Mouse (Mus musculus): ENCODE results near the gene Faap24. TPM values are rescaled to one million over a fixed set of nuclear protein-coding genes. Genes with fewer than 3 reads are reported as not detected.

The Faap24 gene
- polyA plus RNA-seq, 1 experiment from 2014 or later = 21.3 TPM

- peak; percentile 69 for DNase-seq (ENCODE audit: low spot score)
- peak overlapping the region; percentile 87 for H3K4me2 ChIP-seq (ENCODE audit: low read length)
- no peak overlapping the region; the same call in 1 of the 2 replicates for H3K27ac ChIP-seq (ENCODE audit: low read depth)
- peaks cover 34% of the 10 kb centered on the region for H3K36me3 ChIP-seq (ENCODE audit: control insufficient read depth, insufficient read depth, low read length)
- H3K9ac ChIP-seq (ENCODE audit: low read length) = peak overlapping the region; percentile 31
- no peaks in the 10 kb centered on the region for H3K9me3 ChIP-seq (ENCODE audit: control insufficient read depth, low read length)
- H3K4me3 ChIP-seq (ENCODE audit: low read depth, low read length) = peak overlapping the region; percentile 65
- 0 out of 2 replicates have a peak, but pooled peaks have one; percentile 2 for ATAC-seq (replicated peaks; ENCODE audit: low FRiP score, low TSS enrichment, low read depth)
- H3K4me1 ChIP-seq (replicated peaks; ENCODE audit: control insufficient read depth, insufficient read depth, low read length) = peaks cover 18% of the 10 kb centered on the region
- WGBS = 11% methylated on average over 17 of the region's 17 CpGs
- no peaks in the 10 kb centered on the region for H3K27me3 ChIP-seq (replicated peaks; ENCODE audit: control insufficient read depth, insufficient read depth, low read length)
Measured at GRCm38 (mm10) chr7:35395734-35396456, 741 bp downstream of the Faap24 start.

DNA sequence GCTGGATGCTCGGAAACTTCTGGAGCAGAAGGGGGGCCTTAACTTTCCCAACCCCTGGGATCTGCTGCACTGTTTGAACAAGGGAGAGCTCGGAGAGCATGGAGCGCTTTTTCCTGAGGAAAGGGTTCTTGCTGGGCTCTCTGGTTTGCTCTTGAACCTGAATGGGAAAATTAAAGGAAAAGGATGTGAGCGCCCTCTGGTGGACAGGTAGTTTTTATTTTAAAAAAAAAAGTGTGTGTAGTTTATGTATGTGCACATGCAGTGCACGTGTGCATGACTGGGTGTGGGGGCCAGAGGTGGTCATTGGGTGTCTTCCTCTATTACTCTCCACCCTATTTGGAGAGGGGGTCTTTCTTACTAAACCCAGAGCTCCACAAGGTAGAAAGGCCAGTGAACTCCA is 3.7 kb downstream of the Faap24 start:
- H3K27me3 ChIP-seq (replicated peaks; ENCODE audit: control insufficient read depth, insufficient read depth, low read length) = no peaks in the 10 kb centered on the region
- 58% methylated on average over 5 of the region's 5 CpGs for WGBS
- H3K27ac ChIP-seq (ENCODE audit: low read depth) = no peak overlapping the region
- peaks cover 13% of the 10 kb centered on the region; the same call in 1 of the 2 replicates for H3K36me3 ChIP-seq (ENCODE audit: control insufficient read depth, insufficient read depth, low read length)
- no peaks in the 10 kb centered on the region for H3K9me3 ChIP-seq (ENCODE audit: control insufficient read depth, low read length)
- H3K4me3 ChIP-seq (ENCODE audit: low read depth, low read length) = no peak overlapping the region
- no peak overlapping the region for H3K9ac ChIP-seq (ENCODE audit: low read length)
- H3K4me1 ChIP-seq (replicated peaks; ENCODE audit: control insufficient read depth, insufficient read depth, low read length) = peaks cover 15% of the 10 kb centered on the region
- ATAC-seq (replicated peaks; ENCODE audit: low FRiP score, low TSS enrichment, low read depth) (no peak), DNase-seq (ENCODE audit: low spot score) (peak; percentile 73)
- no peak overlapping the region for H3K4me2 ChIP-seq (ENCODE audit: low read length)

DNA sequence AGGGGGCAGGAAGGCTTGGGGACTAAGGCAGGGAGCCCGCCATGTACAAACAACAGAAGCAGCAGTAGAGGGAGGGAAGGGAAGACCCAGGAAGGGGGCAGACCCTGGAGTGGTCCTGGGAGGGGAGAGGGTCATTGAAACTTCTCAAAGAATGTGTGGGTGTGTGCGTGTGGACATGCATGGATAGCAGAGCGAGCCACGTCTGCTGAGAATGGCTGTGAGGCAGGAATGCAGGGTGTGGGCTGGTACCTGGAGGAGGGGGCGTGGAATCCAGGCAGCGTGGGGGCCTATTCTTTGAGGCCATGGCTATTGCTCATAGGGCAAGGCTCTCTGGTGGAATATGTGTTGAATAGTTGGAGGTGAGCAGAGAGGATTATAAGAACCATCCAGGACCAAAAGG is 7.9 kb downstream of the Faap24 start:
- WGBS = 46% methylated on average over 6 of the region's 6 CpGs
- Histone ChIP-seq H3K27ac (ENCODE audit: low read depth) (no peak overlapping the region), H3K4me2 (ENCODE audit: low read length) (no peak overlapping the region), H3K36me3 (ENCODE audit: control insufficient read depth, insufficient read depth, low read length) (peaks cover 6% of the 10 kb centered on the region; the same call in 1 of the 2 replicates), H3K4me1 (replicated peaks; ENCODE audit: control insufficient read depth, insufficient read depth, low read length) (0 out of 2 replicates have a peak, but pooled peaks cover 3% of the 10 kb centered on the region), H3K9ac (ENCODE audit: low read length) (no peak overlapping the region), H3K4me3 (ENCODE audit: low read depth, low read length) (no peak overlapping the region), H3K27me3 (replicated peaks; ENCODE audit: control insufficient read depth, insufficient read depth, low read length) (no peaks in the 10 kb centered on the region), H3K9me3 (ENCODE audit: control insufficient read depth, low read length) (no peaks in the 10 kb centered on the region)
- ATAC-seq (replicated peaks; ENCODE audit: low FRiP score, low TSS enrichment, low read depth) (0 out of 2 replicates have a peak, but pooled peaks have one; percentile 18), DNase-seq (ENCODE audit: low spot score) (no peak)

GRCm38 (mm10) chr7:35386525-35386952 is 10.1 kb downstream of the Faap24 start:
- Histone ChIP-seq H3K4me1 (replicated peaks; ENCODE audit: control insufficient read depth, insufficient read depth, low read length) (no peaks in the 10 kb centered on the region), H3K27me3 (replicated peaks; ENCODE audit: control insufficient read depth, insufficient read depth, low read length) (no peaks in the 10 kb centered on the region), H3K4me2 (ENCODE audit: low read length) (no peak overlapping the region), H3K36me3 (ENCODE audit: control insufficient read depth, insufficient read depth, low read length) (no peaks in the 10 kb centered on the region; the same call in 1 of the 2 replicates), H3K9ac (ENCODE audit: low read length) (no peak overlapping the region), H3K27ac (ENCODE audit: low read depth) (no peak overlapping the region), H3K4me3 (ENCODE audit: low read depth, low read length) (no peak overlapping the region), H3K9me3 (ENCODE audit: control insufficient read depth, low read length) (no peaks in the 10 kb centered on the region)
- 65% methylated on average over 6 of the region's 6 CpGs for WGBS
- DNase-seq (ENCODE audit: low spot score) (no peak), ATAC-seq (replicated peaks; ENCODE audit: low FRiP score, low TSS enrichment, low read depth) (no peak)

- DNase-seq (ENCODE audit: low spot score) (no peak), ATAC-seq (replicated peaks; ENCODE audit: low FRiP score, low TSS enrichment, low read depth) (peak; percentile 83)
- no peak overlapping the region for H3K4me2 ChIP-seq (ENCODE audit: low read length)
- H3K27ac ChIP-seq (ENCODE audit: low read depth) = no peak overlapping the region
- H3K27me3 ChIP-seq (replicated peaks; ENCODE audit: control insufficient read depth, insufficient read depth, low read length) = no peaks in the 10 kb centered on the region
- 32% methylated on average over 2 of the region's 2 CpGs for WGBS
- H3K4me3 ChIP-seq (ENCODE audit: low read depth, low read length) = no peak overlapping the region
- H3K36me3 ChIP-seq (ENCODE audit: control insufficient read depth, insufficient read depth, low read length) = no peaks in the 10 kb centered on the region; the same call in none of the 2 replicates
- H3K9me3 ChIP-seq (ENCODE audit: control insufficient read depth, low read length) = no peaks in the 10 kb centered on the region
- H3K4me1 ChIP-seq (replicated peaks; ENCODE audit: control insufficient read depth, insufficient read depth, low read length) = no peaks in the 10 kb centered on the region; the same call in 1 of the 2 replicates
- no peak overlapping the region for H3K9ac ChIP-seq (ENCODE audit: low read length)
Measured at GRCm38 (mm10) chr7:35382706-35383353, 13.8 kb downstream of the Faap24 start.

- Histone ChIP-seq H3K4me1 (replicated peaks; ENCODE audit: control insufficient read depth, insufficient read depth, low read length) (no peaks in the 10 kb centered on the region; the same call in 1 of the 2 replicates), H3K4me3 (ENCODE audit: low read depth, low read length) (no peak overlapping the region), H3K4me2 (ENCODE audit: low read length) (no peak overlapping the region), H3K9me3 (ENCODE audit: control insufficient read depth, low read length) (no peaks in the 10 kb centered on the region), H3K27me3 (replicated peaks; ENCODE audit: control insufficient read depth, insufficient read depth, low read length) (no peaks in the 10 kb centered on the region), H3K36me3 (ENCODE audit: control insufficient read depth, insufficient read depth, low read length) (no peaks in the 10 kb centered on the region; the same call in none of the 2 replicates), H3K9ac (ENCODE audit: low read length) (no peak overlapping the region), H3K27ac (ENCODE audit: low read depth) (no peak overlapping the region)
- DNase-seq (ENCODE audit: low spot score) = no peak
- WGBS = 61% methylated on average over 14 of the region's 16 CpGs
- ATAC-seq (replicated peaks; ENCODE audit: low FRiP score, low TSS enrichment, low read depth) = no peak
Measured at GRCm38 (mm10) chr7:35381861-35382260, 14.8 kb downstream of the Faap24 start.

DNA sequence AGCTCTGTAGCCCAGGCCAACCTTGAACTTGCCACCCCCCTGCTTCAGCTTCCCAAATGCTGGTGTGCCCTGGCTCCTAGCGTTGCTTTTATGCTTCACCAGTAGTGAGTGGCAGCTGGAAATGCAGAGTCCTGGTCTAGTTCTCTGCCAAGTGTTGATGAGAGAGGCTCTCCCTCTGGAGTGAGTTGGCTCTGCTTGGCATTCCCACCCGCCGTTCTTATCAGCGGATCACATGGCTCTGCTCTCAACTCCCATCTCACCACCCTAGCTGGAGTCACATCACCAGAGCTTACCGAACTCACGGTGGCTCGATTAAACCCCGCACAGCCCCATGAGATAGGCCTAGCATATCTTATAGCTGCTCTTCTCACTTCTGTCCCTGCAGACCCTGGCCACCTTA is 16.3 kb downstream of the Faap24 start:
- DNase-seq (ENCODE audit: low spot score) = no peak
- H3K4me1 ChIP-seq (replicated peaks; ENCODE audit: control insufficient read depth, insufficient read depth, low read length) = no peaks in the 10 kb centered on the region; the same call in 1 of the 2 replicates
- no peak overlapping the region for H3K27ac ChIP-seq (ENCODE audit: low read depth)
- no peak overlapping the region for H3K4me3 ChIP-seq (ENCODE audit: low read depth, low read length)
- WGBS = 94% methylated on average over 8 of the region's 8 CpGs
- ATAC-seq (replicated peaks; ENCODE audit: low FRiP score, low TSS enrichment, low read depth) = no peak
- H3K9ac ChIP-seq (ENCODE audit: low read length) = no peak overlapping the region
- H3K27me3 ChIP-seq (replicated peaks; ENCODE audit: control insufficient read depth, insufficient read depth, low read length) = no peaks in the 10 kb centered on the region
- H3K4me2 ChIP-seq (ENCODE audit: low read length) = no peak overlapping the region
- no peaks in the 10 kb centered on the region; the same call in none of the 2 replicates for H3K36me3 ChIP-seq (ENCODE audit: control insufficient read depth, insufficient read depth, low read length)
- H3K9me3 ChIP-seq (ENCODE audit: control insufficient read depth, low read length) = no peaks in the 10 kb centered on the region

- Histone ChIP-seq H3K9ac (ENCODE audit: low read length) (no peak overlapping the region), H3K9me3 (ENCODE audit: control insufficient read depth, low read length) (no peaks in the 10 kb centered on the region), H3K4me3 (ENCODE audit: low read depth, low read length) (no peak overlapping the region), H3K27ac (ENCODE audit: low read depth) (no peak overlapping the region), H3K27me3 (replicated peaks; ENCODE audit: control insufficient read depth, insufficient read depth, low read length) (no peaks in the 10 kb centered on the region), H3K4me1 (replicated peaks; ENCODE audit: control insufficient read depth, insufficient read depth, low read length) (no peaks in the 10 kb centered on the region; the same call in 1 of the 2 replicates), H3K36me3 (ENCODE audit: control insufficient read depth, insufficient read depth, low read length) (no peaks in the 10 kb centered on the region; the same call in none of the 2 replicates), H3K4me2 (ENCODE audit: low read length) (peak overlapping the region; percentile 13; the same call in 1 of the 2 replicates)
- DNase-seq (ENCODE audit: low spot score) (no peak), ATAC-seq (replicated peaks; ENCODE audit: low FRiP score, low TSS enrichment, low read depth) (peak; percentile 26; the same call in 1 of the 2 replicates)
- 36% methylated on average over 16 of the region's 16 CpGs for WGBS
Measured at GRCm38 (mm10) chr7:35379492-35380119, 17.0 kb downstream of the Faap24 start.
